Mouse (Mus musculus) neutrophil, adult 65 days (primary cell): ENCODE data around the gene Txndc2. TPM values are rescaled to one million over a fixed set of nuclear protein-coding genes. Genes with fewer than 3 reads are reported as not detected.

Source experiments
- total RNA-seq: library from RNA; stranded (reverse); gene quantifications from 2 replicates; pipeline ENCODE4 v1.2.4, GENCODE M21; 2023

The Txndc2 gene
- 0.76 TPM in 1 of 2 replicates, not detected in the other for total RNA-seq

DNA sequence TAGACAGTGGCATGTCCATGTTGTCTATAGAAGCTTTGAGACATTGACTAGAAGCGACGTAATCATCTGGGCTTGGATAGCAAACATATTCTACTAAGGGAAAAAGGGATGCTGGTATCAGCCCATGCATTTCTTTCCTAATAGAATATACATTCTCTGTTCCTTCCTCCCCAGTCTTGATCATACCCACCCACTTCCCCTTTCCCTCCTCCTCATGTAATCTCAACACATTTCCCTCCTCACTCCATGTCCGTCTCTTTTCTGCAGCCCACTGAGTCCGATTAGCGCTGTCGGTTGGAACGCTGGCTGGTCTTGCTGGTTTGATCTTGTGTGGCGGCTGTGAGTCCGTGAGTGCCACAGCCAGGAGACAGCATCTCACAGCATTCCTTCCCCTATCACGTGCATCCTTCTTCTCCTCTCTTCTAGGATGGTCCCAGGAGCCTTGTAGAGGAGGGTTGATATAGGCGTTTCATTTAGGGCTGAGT is at the start of gene Txndc2:
Txndc2 (minus strand) TSS at position 435 of the 485 bp plus-strand sequence.

DNA sequence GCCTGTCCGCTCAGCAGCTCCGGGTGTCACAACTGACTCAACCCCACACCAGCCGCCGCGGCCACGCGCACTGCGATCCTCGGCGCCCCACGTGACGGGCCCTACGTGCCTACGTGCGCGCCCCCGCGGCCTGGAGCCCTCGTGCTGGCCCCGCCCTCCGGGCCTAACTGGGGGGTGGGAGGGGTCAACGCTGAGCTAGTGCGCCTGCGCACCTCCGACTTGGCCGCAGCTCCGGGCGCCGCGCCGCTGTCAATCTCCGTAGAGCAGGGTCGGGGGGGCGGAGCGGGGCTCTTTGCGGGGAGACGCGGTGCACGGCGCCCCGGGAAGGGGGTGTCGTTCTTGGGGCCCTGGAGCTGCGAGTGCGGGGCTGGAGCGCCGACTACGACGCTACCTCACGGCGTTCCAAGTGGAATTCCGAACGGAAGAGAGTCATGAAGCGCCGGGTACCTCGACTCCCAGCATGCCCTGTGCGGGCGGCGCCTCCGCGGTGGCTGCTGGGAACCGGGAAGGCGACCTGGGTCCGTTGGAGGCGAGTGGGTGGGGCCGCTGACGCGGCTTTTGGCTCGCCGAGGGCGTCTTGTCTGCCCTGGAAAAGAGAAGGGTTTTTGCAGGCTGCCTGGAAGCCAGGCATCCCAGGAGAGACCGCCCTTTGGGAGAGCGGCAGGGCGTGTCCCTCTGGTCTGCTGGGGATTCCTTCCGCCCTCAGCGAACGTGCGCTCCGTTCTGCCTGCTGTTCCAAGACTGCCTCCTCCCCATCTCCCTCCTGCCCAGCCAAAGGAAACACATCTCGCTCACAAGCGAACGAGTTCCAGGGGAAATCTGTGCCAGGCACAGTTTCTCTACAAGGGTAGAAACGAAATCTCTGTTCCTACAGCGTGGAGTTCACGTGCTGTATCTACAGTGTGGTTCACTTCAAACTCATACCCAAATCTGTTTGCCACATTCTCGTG is 28.2 kb downstream of the Txndc2 start, which contains the start of gene Vapa:
Vapa (minus strand) TSS at position 93 of the 950 bp plus-strand sequence.

Other genes with a start within 250 kb of the Txndc2 start
- gene Tmem232, start 101.4 kb downstream of the Txndc2 start, total RNA-seq, result not detected in 2 replicates
- 86.8 and 98.2 TPM in 2 replicates for gene Vapa, start 28.6 kb downstream of the Txndc2 start, total RNA-seq
- gene Rab31, start 130.6 kb upstream of the Txndc2 start, total RNA-seq, result 77.8 and 83.3 TPM in 2 replicates
- 121 and 148 TPM in 2 replicates for gene Ppp4r1, start 140.4 kb upstream of the Txndc2 start, total RNA-seq
- gene Ralbp1, start 243.6 kb upstream of the Txndc2 start, total RNA-seq, result 58.2 and 60.5 TPM in 2 replicates